Mouse (Mus musculus) megakaryocyte, adult 5-6 weeks (primary cell): Measurements from ENCODE around the gene Wdr70. TPM values are rescaled to one million over a fixed set of nuclear protein-coding genes. Genes with fewer than 3 reads are reported as not detected.

Experiments
- ATAC-seq: 2 replicates; pipeline ENCODE4 v1.8.0; 2016; ENCODE audit warnings: mild to moderate bottlenecking, inconsistent platforms; ENCODE audit not compliant: poor library complexity, severe bottlenecking
- total RNA-seq, 2 experiments: library from RNA; stranded (forward) in 1 of 2; stranded (reverse) in 1 of 2; fragments of 153-499, 151-499 nt in 1 of 2; fragments of 221-1000, 200-1000 nt in 1 of 2; gene quantifications; 2 replicates each; pipeline versions ENCODE4 v1.2.3 to v1.2.4; 2015 to 2017

Wdr70 gene
- total RNA-seq, 2 experiments from 2014 or later, result 27.1 to 34.6 TPM

DNA sequence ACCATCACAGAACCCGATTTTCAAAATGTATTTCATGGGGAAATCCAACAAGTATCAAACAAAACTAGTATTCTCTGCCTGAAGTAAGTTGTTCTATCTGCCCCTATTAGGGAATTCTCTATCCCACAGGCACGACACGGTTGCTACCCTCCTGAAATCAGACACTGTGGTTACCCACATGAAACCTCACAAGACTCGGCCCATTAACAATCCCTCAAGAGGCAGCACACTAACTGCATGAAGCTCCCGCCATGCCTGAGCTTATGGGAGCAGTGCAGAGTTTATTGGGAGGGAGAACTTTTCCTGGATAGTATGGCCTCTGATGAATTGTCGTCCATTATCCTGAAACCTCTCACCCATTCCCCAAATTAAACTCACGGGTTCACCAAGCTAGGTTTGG is 67.8 kb downstream of the Wdr70 start:
- no peak for ATAC-seq

GRCm38 (mm10) chr15:8030643-8031042 is 68.4 kb downstream of the Wdr70 start:
- no peak for ATAC-seq

DNA sequence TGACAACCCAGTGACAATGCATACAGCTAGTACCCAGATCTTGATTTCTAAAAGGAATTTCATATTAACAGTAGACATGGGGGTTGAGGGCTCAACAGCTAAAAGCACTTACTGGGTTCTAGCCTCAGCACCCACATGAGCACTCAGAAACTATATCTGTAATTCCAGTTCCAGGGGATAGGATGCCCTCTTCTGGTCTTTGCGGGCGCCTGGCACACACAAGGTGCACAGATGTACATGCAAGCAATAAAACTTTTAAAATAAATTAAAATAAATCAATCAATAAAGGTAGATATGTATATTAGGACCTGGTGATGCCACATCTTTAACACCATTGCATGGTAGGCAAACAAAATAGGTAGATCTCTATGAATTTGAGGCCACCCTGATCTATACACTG is 71.5 kb downstream of the Wdr70 start:
- no peak for ATAC-seq

DNA sequence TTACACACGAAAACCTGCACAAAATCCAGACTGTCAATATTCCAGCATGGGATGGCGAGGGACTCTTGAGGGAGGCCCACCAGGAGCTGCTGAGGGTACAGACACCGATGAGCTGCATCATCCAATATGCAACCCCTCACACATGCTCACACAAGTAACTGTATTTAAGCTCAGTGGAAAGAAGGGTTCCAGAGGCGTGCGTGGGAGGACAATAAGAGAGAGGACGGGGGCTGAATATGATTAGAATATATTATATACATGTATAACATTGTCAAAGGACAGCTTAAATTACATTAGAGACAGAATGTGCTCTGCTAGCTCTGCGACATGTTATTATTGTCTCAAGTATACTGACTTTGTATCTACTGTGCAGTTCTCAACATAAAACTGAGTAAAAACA is 87.6 kb downstream of the Wdr70 start:
- ATAC-seq, result no peak

- no peak for ATAC-seq
Observed at GRCm38 (mm10) chr15:8007413-8007812, 91.6 kb downstream of the Wdr70 start.

- ATAC-seq, result no peak
Observed at GRCm38 (mm10) chr15:8006056-8006455, 93.0 kb downstream of the Wdr70 start.

GRCm38 (mm10) chr15:8005506-8005905 is 93.5 kb downstream of the Wdr70 start:
- ATAC-seq, result no peak

GRCm38 (mm10) chr15:8003789-8004188 is 95.2 kb downstream of the Wdr70 start:
- ATAC-seq, result peak; percentile 60; the same call in 1 of the 2 replicates

- ATAC-seq, result peak; percentile 99
Observed at GRCm38 (mm10) chr15:7998843-7999546, 100.0 kb downstream of the Wdr70 start.

GRCm38 (mm10) chr15:7998095-7998494 is 100.9 kb downstream of the Wdr70 start:
- no peak for ATAC-seq

DNA sequence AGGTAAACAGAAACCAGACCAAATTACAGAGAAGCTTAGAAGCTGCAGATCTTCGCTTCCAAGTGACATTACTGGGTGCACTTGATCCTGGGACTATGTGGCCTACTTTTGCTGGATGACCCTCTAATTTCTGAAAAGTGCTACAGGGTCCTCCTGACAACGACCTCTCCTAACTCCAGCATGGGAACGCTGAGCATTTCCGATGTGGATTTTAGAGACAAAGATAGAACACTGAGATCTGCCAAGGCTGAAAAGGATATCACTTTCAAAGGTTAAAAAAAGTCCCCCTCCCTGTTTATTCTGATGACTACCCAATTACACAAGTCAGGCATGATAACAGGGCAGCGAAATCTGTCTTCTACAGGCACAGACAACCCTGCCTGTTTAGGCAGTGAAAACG is 105.3 kb downstream of the Wdr70 start:
- no peak for ATAC-seq

DNA sequence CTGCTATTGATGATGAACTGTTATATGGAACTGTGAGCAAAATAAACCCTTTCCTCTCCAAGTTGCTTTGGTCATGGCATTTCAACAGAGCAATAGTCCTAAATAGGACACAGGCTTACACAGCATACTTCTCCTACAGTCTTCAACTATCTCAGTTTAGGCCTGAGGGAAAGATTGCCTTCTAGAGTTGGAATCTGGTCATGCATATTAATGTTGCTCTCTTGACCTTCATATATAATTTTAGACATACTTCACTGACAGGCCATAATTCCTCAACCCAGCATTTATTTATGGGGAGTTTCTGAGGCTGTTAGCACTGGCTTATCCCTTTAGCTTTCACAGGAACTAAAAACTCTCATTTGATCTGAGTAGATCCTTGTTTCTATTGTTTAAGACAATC is 108.9 kb downstream of the Wdr70 start:
- no peak for ATAC-seq

- ATAC-seq, result peak; percentile 79
Observed at GRCm38 (mm10) chr15:7987374-7987773, 111.6 kb downstream of the Wdr70 start.

DNA sequence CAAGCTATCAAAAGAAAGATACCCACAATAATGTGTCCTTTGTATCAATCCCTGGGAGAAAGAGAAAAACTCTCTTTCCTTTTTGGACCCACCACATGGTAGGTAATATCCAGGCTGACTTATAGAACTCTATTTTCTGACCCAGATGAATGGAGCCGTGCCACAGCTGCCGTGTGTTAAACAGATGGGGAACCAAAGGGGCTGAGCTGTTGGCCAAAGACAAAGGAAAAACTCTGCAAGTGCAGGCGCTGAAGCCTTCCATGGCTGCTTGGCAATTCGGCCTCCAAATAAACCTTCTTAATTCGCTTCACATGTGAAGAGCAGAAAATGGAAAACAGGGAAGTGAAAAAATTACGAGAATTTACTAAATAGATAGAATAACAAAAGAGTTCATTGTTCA is 112.7 kb downstream of the Wdr70 start:
- no peak for ATAC-seq

- ATAC-seq, result peak; percentile 68
Observed at GRCm38 (mm10) chr15:7978640-7979039, 120.4 kb downstream of the Wdr70 start.

GRCm38 (mm10) chr15:7976775-7977174 is 122.2 kb downstream of the Wdr70 start:
- ATAC-seq, result no peak

GRCm38 (mm10) chr15:7974368-7974767 is 124.6 kb downstream of the Wdr70 start:
- ATAC-seq, result no peak

DNA sequence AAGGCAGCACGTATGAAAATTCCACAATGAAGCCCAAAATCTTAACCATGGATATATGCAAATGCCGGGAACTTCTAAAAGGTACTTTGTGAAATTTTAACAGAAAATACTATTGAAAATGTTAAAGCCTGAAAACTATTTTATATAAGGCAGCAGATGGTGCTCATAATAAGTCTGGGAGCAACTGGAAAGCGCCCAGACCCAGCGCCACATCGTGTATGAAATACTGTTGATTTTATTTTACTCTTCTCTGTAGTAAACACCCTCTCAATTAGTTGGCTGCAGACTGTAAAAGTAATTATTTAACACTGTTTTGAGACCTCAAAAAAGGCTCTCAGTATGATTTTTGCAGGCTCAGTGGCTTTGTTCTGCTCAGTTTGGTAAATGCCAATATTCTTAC is 126.5 kb downstream of the Wdr70 start:
- ATAC-seq, result no peak

DNA sequence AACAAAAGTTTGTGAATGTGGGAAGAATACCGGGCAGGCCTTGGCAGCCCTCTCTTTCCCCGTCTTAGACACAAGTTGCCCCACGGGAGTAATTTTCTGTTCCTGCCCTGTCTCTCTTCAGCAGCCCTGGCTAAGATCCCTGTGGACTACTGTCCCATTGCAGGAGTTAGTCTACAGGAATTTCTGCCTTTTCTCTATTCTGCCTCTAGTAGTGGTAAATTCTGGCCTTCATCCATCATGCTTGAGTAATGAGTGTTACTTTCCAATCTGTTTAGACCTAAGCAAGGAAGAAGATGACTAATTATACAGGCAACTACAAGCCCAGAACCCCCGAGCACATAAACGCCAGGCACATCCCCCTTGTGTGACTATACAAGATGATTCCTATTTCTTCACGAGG is 136.2 kb downstream of the Wdr70 start:
- ATAC-seq, result no peak

DNA sequence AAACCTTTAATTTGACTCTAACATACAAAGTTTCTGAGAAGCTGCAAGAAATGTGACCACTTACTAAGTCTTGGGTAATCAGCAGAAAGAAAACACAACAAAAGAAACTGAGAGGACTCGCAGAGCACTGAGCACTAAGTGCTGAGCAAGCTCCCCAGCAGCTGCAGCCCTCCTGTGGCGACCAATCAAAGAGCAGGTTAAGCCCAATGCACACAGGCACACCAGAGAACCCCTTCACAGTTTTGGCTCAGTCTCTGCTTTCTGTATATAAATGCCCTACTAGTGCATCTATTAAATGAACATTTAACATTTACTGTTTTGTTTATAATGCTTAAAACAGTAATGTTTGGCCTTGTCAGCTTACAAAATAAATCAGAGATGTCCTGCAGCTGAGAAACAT is 137.5 kb downstream of the Wdr70 start:
- ATAC-seq, result no peak

DNA sequence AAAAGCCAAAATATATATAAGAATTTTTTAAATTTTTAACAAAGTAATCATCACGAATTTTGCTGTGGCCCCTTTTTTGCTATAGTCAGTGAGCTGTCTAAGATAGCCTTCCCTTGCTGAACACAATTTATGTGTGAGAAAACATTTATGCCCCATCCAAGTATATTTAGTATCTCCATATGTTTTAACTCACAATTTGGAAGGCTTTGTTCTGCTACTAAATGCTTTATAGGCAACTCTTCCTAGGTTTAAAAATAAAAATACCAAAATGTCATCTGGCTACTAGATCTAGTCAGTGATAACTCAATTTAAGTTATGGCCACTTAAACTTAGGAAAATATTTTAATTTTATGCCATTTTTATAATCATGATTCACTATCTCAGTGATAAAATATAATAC is 142.1 kb downstream of the Wdr70 start:
- ATAC-seq, result no peak

DNA sequence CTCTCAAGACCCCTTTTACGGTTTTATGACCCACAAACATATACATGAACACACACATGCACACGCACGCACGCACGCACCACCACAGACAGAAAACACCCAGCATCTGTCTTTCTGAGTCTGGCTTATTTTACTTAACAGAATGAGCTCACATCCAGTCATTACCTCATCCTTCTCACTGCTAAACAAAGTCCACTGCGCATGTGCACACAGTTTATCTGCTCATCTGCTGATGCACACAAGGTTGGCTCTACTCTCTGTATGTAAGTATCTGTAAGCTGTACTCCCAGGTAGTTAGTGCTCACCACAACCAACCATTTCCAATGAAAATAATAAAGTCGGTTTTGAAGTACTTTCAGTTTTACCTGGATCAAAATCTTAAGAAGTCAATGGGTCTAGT is 148.4 kb downstream of the Wdr70 start:
- ATAC-seq, result no peak

GRCm38 (mm10) chr15:7941690-7942089 is 157.3 kb downstream of the Wdr70 start:
- ATAC-seq, result no peak
